Mouse (Mus musculus) heart, embryonic 11.5 days (tissue): ENCODE results near the gene Gm3625. TPM values are rescaled to one million over a fixed set of nuclear protein-coding genes. Genes with fewer than 3 reads are reported as not detected.

Experiments used
- ATAC-seq: fragments of 200-750 bp; cut with Nextera tagmentation; replicated peaks from 2 replicates; pipeline ENCODE4 v1.8.0; 2017; ENCODE audit warnings: moderate library complexity; ENCODE audit not compliant: insufficient number of reproducible peaks, low FRiP score, low TSS enrichment
- H3K27ac ChIP-seq: fragments of 300-500 bp; sonication (generic); 2 replicates; pipeline ENCODE4 v1.5.1; 2014; ENCODE audit warnings: mild to moderate bottlenecking, low read depth, low read length
- H3K27me3 ChIP-seq: fragments of 300-500 bp; sonication (generic); 2 replicates; pipeline ENCODE4 v1.6.1; 2014; ENCODE audit warnings: mild to moderate bottlenecking, low read length, mixed read lengths; ENCODE audit not compliant: control insufficient read depth, insufficient read depth
- H3K36me3 ChIP-seq: fragments of 300-500 bp; sonication (generic); 2 replicates; pipeline ENCODE4 v1.6.1; 2014; ENCODE audit warnings: mild to moderate bottlenecking, low read length, moderate library complexity, mixed read lengths; ENCODE audit not compliant: control insufficient read depth, insufficient read depth
- H3K4me1 ChIP-seq: fragments of 300-500 bp; sonication (generic); 2 replicates; pipeline ENCODE4 v1.6.1; 2014; ENCODE audit warnings: low read length; ENCODE audit not compliant: control insufficient read depth, insufficient read depth
- H3K4me2 ChIP-seq: fragments of 300-500 bp; sonication (generic); 2 replicates; pipeline ENCODE4 v1.6.1; 2014; ENCODE audit warnings: mild to moderate bottlenecking, moderate library complexity
- H3K4me3 ChIP-seq: fragments of 300-500 bp; sonication (generic); 2 replicates; pipeline ENCODE4 v1.5.1; 2014; ENCODE audit warnings: low read depth, low read length
- H3K9ac ChIP-seq: fragments of 300-500 bp; sonication (generic); 2 replicates; pipeline ENCODE4 v1.6.1; 2014; ENCODE audit warnings: mild to moderate bottlenecking, low read depth, low read length, moderate library complexity
- H3K9me3 ChIP-seq: fragments of 300-500 bp; sonication (generic); replicated peaks from 2 replicates; pipeline ENCODE4 v1.6.1; 2016; ENCODE audit warnings: low read length; ENCODE audit not compliant: control insufficient read depth
- WGBS: fragments of 180-500 bp; shearing (Covaris S2); extraction: QIAGEN DNeasy Blood & Tissue Kit; methylation state at CpG from one replicate; pipeline ENCODE4 v1.1.7; 2014; ENCODE audit not compliant: insufficient replicate concordance; 5-methylcytosine and 5-hydroxymethylcytosine counted together
- polyA plus RNA-seq: library from polyadenylated mRNA; unstranded; fragments of >200 nt; fragmentation: Nextera tagmentation; extraction: Ambion mirVana; gene quantifications from 2 replicates; pipeline ENCODE4 v1.2.1, GENCODE M21; 2014

Gm3625 gene
- polyA plus RNA-seq, 1 experiment from 2014 or later = not detected

DNA sequence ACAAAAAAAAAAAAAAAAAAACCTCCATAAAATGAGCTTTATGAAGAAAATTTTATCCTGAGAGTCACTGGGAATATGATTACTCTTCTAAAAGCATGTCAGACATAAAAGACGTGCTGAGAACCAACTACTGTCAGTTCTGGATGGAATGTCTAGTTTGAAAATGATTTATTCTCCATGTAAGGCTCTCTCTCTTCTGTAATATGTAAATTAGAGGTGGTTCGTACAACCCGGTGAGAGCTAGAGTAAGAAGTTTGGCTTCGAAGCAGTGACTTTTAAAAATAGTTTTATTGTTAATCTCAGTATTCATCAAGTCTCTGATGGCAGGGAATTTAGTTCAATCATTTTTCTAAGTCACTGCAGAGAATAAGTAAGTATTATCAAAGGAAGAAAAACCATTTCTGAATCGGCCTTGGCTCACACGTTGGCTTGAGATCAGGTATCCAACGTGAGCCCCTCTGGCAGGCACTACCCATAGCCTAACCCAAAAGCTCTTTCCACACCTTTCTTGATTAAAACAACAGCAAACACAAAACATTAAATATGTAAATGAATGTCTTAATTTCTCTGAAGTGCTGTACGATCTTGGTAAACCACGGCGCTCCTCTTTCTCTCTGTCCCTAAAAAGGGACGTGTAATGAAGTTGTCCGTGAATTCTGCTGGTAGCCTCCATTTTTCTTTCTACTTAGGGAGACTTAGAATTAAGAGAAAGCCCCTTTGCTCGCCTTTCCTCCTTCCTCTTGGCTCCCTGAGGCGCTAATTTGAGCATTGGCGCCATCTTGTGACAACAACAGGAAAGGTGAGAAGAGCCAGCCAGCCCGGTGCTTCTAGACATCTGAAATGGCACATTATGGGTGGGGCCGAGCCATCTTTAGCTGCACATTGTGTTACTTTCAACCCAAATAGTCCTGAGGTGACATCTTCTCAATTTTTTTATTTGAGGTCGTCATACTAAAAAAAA lies 44.4 kb downstream of the Gm3625 start:
- Histone ChIP-seq H3K27me3 (no peaks in the 10 kb centered on the region), H3K9ac (no peak overlapping the region), H3K27ac (no peak overlapping the region), H3K4me3 (no peak overlapping the region), H3K4me1 (peaks cover 7% of the 10 kb centered on the region), H3K4me2 (peak overlapping the region; percentile 38), H3K9me3 (no peaks in the 10 kb centered on the region), H3K36me3 (no peaks in the 10 kb centered on the region)
- no peak for ATAC-seq
- WGBS = 20% methylated on average over 18 of the region's 18 CpGs

DNA sequence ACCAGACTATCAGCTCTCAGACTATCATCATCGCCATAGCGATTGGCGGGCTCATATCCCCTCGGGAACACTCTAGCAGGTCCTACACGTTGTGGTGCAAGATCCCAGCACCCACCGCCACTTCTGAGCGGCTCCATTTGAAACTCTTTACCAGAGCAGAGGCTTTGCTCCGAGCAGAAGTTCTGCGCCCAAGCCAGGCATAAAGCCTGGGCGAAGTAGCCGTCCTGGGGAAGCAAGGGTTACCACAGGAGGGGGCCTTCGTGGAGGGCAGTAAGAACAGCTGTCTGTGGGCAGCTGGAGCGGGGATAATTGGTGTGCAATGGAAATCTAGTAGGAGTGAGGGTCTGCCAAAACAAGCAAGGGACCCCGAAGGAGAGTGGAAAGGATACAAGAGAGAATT lies 45.2 kb downstream of the Gm3625 start:
- Histone ChIP-seq H3K27ac (no peak overlapping the region), H3K9me3 (no peaks in the 10 kb centered on the region), H3K9ac (no peak overlapping the region), H3K27me3 (no peaks in the 10 kb centered on the region), H3K4me2 (no peak overlapping the region), H3K36me3 (no peaks in the 10 kb centered on the region), H3K4me1 (peaks cover 7% of the 10 kb centered on the region), H3K4me3 (no peak overlapping the region)
- no peak for ATAC-seq
- 66% methylated on average over 14 of the region's 14 CpGs for WGBS

DNA sequence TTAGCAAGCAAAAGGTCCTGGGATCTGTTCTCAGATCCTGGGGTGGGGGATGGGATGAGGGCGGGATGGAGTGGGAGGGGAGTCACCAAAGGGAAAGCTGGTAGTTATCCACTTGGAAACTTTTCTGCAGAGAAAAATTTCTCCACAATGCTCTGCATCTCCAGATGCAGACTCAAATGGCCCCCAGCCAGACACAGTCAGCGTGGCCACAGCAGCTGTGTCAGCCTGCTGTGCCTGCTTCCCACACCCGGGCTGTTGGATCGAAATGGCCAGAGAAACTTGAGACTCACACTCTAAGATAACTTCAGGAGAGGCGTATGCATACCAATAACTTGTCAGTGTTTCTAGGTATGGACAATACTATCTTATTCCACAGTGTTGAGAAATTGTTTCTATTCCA lies 46.2 kb downstream of the Gm3625 start:
- Histone ChIP-seq H3K4me2 (no peak overlapping the region), H3K4me1 (no peaks in the 10 kb centered on the region; the same call in 1 of the 2 replicates), H3K27ac (no peak overlapping the region), H3K9ac (no peak overlapping the region), H3K4me3 (no peak overlapping the region), H3K36me3 (no peaks in the 10 kb centered on the region), H3K9me3 (no peaks in the 10 kb centered on the region), H3K27me3 (no peaks in the 10 kb centered on the region)
- 47% methylated on average over 5 of the region's 5 CpGs for WGBS
- ATAC-seq = no peak

DNA sequence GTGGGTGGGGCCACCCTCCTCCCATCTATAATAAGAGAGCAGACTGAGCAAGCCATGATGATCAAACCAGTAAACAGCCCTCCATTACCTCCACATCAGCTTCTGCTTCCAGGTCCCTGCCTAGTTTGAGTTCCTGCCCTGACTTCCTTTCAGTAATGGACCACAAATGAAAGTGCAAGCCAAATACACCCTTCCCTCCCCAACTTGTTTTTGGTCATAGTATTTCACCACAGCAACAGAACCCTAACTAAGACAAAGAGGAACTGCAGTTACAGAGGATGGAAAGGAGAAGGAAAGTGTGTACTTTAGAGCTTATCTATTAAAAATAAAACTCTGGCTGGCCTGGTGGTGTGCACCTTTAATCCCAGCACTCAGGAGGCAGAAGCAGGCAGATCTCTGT lies 47.3 kb downstream of the Gm3625 start:
- no peaks in the 10 kb centered on the region for H3K36me3 ChIP-seq
- no peak overlapping the region for H3K9ac ChIP-seq
- H3K4me2 ChIP-seq = no peak overlapping the region
- no peaks in the 10 kb centered on the region for H3K4me1 ChIP-seq
- ATAC-seq = no peak
- H3K4me3 ChIP-seq = no peak overlapping the region
- no peaks in the 10 kb centered on the region for H3K9me3 ChIP-seq
- H3K27ac ChIP-seq = no peak overlapping the region
- H3K27me3 ChIP-seq = no peaks in the 10 kb centered on the region

DNA sequence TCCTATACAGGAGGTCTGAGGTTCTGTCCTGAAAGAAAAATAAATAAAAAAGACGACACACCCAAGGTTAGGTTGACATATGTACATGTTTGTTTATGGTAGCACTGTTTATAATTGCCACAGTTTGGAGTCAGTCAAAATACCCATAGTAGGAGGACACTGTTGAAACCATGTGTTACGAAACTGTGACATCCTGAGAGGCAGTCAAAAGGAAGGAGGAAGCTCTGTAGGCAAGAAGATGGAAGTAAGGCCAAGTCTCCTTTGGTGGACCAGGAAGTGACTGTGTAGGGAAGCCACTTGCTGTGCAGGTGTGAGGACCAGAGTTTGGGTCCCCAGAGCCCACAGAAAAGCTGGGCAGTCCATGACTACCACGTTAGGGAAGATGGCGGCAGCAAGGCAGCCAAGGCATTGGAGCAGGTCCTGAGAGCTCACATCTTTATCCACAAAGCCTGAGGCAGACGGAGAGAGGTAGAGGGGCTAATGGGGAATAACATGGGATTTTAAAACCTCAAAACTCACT lies 48.3 kb downstream of the Gm3625 start:
- Histone ChIP-seq H3K27me3 (no peaks in the 10 kb centered on the region), H3K27ac (no peak overlapping the region), H3K9ac (no peak overlapping the region), H3K4me2 (no peak overlapping the region), H3K4me1 (no peaks in the 10 kb centered on the region), H3K4me3 (no peak overlapping the region), H3K36me3 (no peaks in the 10 kb centered on the region), H3K9me3 (no peaks in the 10 kb centered on the region)
- 84% methylated on average over 5 of the region's 5 CpGs for WGBS
- ATAC-seq = no peak

Other genes starting within 250 kb of the Gm3625 start
- gene Ncoa1, start 115.7 kb downstream of the Gm3625 start, polyA plus RNA-seq = 9.9 and 10.4 TPM in 2 replicates
- gene Itsn2, start 289 bp downstream of the Gm3625 start, polyA plus RNA-seq = 33.3 and 41.2 TPM in 2 replicates
- 0.26 and 0.28 TPM in 2 replicates for gene Fam228a, start 145.5 kb upstream of the Gm3625 start, polyA plus RNA-seq
- gene Pfn4, start 176.1 kb upstream of the Gm3625 start, polyA plus RNA-seq = 2.9 and 3.3 TPM in 2 replicates
- 1.1 and 2.6 TPM in 2 replicates for gene Fam228b, start 176.3 kb upstream of the Gm3625 start, polyA plus RNA-seq
- gene Sf3b6, start 224.6 kb upstream of the Gm3625 start, polyA plus RNA-seq = 175 and 184 TPM in 2 replicates
- 7.9 and 11.5 TPM in 2 replicates for gene Fkbp1b, start 248.7 kb upstream of the Gm3625 start, polyA plus RNA-seq